Mouse (Mus musculus) stomach, postnatal 0 days (tissue): ENCODE results near the gene Popdc2.
A peak's percentile ranks its signal among the peaks of the same experiment; 100 is the strongest.
"Not testable (repeated sequence)": the region's sequence is repeated elsewhere in the genome, so short reads cannot be mapped to it uniquely, and the experiment has no call there.

Experiments used
- CTCF ChIP-seq: IDR thresholded peaks from 2 replicates; pipeline ENCODE4 v1.5.1; 2016; ENCODE audit warnings: antibody characterized with exemption, low read depth, mild to moderate bottlenecking, moderate library complexity
- EP300 ChIP-seq: optimal IDR thresholded peaks from 2 replicates; pipeline ENCODE3; 2016; ENCODE audit warnings: antibody characterized with exemption

DNA sequence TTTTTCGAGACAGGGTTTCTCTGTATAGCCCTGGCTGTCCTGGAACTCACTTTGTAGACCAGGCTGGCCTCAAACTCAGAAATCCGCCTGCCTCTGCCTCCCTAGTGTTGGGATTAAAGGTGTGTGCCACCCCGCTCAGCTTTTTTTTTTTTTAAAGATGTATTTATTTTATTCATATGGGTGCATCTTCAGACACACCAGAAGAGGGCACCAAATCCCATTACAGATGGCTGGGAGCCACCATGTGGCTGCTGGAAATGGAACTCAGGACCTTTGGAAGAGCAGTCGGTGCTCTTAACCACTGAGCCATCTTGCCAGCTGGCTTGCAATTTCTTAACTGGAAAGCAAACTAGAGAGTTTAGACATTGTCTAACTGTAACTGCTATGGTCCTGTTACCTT, 23.9 kb upstream of the Popdc2 start:
- peak; percentile 21; the same call in 1 of the 2 replicates for TF ChIP-seq CTCF
- TF ChIP-seq EP300: not testable (repeated sequence)
